Mouse (Mus musculus) hematopoietic stem cell, adult 5-6 weeks (primary cell): ENCODE data around the gene Srrm3. TPM values are rescaled to one million over a fixed set of nuclear protein-coding genes. Genes with fewer than 3 reads are reported as not detected.

Experiments used
- ATAC-seq, 2 experiments: fragments of 125-278 bp in 1 of 2; replicated peaks in 1 of 2; 2 replicates each; pipeline ENCODE4 v1.8.0; 2016 to 2017; ENCODE audit warnings: inconsistent platforms in 2 of 2, mild to moderate bottlenecking in 2 of 2, moderate number of reproducible peaks in 2 of 2, low read depth in 1 of 2, moderate TSS enrichment in 1 of 2; ENCODE audit not compliant: low FRiP score in 2 of 2, poor library complexity in 2 of 2, severe bottlenecking in 2 of 2, insufficient read depth in 1 of 2, low TSS enrichment in 1 of 2
- total RNA-seq: library from RNA; stranded (forward); fragments of 172-1452, 232-1000 nt; gene quantifications from 2 replicates; pipeline ENCODE4 v1.2.3, GENCODE M21; 2017

Gene Srrm3
- total RNA-seq, 1 experiment from 2014 or later: not detected

DNA sequence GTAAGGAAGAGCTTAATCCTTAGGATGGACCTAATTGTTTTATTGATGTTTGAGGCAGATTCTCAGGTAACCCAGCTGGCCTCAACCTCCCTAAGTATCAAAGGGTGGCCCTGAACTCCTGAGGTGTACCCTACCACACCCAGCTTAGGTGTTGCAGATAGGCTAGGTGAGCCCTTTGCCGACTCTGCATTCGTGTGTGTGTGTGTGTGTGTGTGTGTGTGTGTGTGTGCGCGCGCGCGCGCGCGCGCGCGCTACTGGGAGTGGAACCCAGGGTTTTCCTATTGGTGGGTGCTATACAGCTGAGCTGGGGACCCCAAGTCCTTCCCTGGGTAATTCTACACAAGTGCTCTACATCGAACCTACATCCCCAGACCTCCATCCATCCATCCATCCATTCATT is 44.8 kb downstream of the Srrm3 start:
- ATAC-seq: no peak

DNA sequence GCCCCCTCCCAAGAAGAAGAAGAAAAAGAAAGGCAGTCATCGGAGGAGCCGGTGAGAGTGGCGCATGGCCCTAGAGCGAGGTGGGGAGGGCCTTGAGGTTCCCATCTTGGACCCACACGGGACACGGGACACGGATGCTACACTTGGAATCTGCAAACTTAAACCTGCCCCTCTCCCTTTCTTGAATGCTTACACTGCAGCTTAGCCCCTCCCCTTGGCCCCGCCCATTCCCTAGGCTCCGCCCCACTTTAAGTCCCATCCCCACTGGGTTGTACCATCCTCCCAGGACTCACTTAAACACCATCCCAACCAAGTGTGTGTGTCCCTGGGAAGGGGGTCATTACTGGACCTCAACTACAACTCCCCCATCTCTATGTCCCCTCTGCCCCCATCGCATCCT is 45.7 kb downstream of the Srrm3 start:
- ATAC-seq: no peak

DNA sequence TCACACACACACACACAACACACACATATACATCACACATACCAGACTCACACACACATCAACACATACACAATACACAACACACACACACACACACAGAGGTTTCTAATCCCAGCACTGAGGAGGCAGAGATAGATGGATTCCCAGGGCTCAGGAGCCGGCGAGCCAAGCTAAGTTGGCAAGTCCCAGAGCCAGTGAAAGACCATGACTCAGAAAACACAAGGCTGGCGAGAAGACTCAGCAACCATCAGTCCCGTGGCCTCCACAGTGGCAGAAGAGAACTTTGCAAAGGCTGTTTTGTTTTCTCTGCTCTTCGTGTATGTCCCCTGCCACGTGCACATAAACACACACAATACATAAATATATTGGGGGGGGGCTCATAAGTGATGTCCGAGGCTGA is 47.0 kb downstream of the Srrm3 start:
- ATAC-seq: no peak

DNA sequence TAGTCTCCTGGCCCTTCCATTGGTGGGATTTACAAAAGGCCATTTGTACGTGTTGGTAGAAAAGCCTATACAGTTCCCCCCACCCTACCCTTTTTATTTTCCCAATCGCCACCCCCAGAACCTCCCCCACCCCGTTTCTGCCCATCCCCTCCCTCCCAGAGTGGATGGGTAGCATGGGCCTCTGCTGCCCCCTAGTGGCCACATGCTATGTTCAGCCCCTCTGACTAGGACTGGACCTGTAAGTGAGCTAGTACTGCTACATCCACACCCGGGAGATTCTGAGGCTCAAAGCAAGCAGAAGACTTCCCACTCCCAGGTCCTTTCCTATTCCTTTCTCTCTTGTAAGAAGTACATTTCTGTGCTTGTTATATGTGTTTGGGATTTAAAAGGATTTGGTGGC is 48.5 kb downstream of the Srrm3 start:
- peak; percentile 60 to 61; a peak in 3 of 4 replicates for ATAC-seq

DNA sequence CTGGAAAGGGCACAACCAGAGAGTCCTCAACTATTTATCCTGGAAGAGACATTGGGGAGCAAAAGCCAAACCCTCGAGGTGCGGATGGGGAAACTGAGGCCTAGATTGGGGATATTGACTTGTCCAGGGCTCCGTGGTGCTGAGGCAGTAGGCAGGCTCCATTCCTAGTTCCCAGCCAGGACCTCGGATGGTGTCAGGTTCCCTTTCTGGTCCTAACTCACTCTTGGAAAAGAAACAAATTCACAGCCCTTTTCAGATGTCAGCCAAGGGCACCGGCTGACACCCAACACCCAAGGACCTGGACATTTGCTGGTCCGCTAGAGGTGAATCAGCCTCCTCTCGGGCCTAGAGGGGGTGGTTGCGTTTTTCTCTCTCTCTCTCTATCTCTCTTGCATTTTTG is 60.0 kb downstream of the Srrm3 start:
- ATAC-seq: no peak

DNA sequence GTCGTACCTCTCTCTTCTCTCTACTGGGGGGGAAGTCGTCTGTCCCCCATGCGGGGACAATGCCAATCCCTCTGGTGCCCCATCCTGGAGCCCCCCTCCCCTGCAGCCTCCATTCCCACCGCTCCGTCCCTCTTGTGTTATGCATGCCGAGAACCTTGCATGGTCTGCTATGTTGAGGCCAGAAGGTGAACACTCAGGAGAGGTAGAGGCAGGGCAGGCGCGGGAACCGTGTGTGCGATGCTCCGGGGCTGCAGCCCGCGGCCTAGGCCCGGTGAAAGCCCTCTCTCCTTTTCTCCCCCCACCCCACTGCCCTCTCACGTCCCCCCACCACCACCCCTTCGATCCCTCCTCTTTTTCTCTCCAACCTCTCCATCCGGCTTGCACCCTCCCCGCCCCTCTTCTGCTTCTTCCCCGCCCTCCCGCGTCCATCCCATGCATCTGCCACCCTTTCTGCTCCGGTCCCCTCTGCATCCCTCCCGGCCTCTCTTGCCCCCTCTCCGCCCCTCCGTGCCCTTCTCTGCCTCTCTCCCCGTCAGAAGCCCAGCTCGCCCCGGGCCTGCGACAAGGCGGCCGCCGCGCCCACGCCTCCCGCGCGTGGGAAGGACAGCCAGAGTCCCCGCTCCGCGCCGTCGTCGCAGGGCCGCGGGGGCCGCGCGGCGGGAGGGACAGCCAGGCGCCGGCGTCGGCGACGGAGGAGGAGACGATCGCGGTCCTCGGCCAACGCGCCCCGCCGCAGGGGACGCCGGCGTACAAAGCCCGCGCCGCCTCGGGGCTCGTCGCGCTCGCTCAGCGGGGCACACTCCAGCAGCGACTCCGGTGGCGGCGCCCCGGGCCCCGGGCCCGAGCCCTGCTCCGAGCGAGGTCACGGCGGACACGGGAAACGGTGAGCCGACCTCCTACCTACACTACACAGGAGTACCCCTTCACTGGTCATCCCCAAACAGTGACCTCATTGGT is 61.2 kb downstream of the Srrm3 start:
- ATAC-seq: no peak

GRCm38 (mm10) chr5:135868653-135869052 is 62.0 kb downstream of the Srrm3 start:
- ATAC-seq: no peak

DNA sequence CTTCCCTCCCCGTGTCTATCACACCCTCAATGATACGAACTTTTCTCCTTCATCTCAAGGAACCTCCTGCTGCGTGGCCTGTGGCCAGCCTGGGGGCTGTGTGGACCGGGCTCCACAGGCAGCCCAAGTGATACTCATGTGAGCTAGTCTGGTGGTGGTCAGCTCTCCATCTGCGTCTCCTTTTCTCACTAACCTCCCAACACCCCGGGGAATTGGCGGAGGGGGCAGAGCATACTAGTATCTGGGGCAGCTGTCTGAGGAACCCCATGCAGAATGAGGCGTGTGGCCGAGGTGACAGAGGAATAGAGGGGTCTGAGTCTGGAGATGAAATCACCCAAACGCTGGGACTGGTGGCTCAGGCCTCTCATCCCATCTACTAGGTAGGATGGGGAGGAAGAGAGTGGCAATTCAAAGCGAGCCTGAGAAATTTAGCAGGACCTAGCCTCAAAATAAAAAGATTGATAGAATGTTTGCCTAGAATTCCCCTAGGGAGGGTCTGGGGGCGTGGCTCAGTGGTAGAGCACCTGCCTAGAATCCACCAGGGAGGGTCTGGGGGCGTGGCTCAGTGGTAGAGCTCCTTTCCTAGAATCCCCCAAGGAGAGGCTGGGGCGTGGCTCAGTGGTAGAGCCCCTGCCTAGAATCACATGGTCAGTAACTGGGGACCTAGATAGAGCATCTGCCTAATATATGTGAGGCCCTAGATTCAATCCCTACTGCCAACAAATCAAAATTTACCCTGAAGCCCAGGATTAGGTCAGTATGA is 63.2 kb downstream of the Srrm3 start:
- ATAC-seq: no peak

- ATAC-seq: no peak
Observed at GRCm38 (mm10) chr5:135870505-135870904, 63.8 kb downstream of the Srrm3 start.

DNA sequence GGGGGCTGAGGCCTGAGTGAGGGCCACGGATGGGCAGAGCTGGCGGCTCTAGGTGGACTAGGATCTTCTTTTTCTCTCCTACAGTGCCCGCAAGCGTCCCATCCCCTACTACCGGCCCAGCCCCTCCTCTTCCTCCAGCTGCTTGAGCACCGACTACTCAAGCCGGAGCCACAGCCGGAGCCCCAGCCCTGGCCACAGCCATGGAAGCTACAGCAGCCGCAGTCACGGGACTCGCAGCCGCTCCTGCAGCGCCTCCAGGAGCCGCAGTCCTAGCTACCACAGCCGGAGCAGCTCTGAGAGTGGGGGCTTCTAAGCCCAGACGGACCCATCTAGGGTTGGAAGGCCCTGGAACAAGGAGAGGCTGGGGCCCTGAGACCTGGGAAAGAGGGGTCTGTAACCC is 66.3 kb downstream of the Srrm3 start:
- ATAC-seq: peak; percentile 30 to 63; a peak in 2 of 4 replicates

GRCm38 (mm10) chr5:135873753-135874152 is 67.1 kb downstream of the Srrm3 start:
- ATAC-seq: no peak

- ATAC-seq: peak in 1 of 2 experiments; percentile 46; a peak in 1 of 4 replicates
Observed at GRCm38 (mm10) chr5:135877180-135877579, 70.5 kb downstream of the Srrm3 start.

DNA sequence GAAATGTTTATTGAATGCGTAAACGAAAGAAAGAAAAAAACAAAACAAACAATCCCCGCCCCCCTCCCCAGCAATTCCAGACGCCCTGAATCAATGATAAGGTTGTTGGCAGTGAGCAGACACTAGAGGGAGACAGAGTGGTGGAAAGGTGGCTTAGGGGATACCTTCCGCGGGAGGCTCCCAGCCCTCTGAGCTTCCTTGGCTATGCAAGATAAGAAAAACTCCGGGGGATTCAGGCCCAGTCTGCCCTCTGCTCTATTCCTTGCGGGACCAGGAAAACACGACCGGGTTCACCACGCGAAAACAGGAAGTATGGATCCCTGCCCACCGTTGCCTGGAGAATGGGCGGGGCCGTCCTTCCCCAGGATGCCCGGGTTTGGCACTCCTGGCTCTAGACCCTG is 71.1 kb downstream of the Srrm3 start:
- peak; percentile 42 to 46; a peak in 2 of 4 replicates for ATAC-seq

DNA sequence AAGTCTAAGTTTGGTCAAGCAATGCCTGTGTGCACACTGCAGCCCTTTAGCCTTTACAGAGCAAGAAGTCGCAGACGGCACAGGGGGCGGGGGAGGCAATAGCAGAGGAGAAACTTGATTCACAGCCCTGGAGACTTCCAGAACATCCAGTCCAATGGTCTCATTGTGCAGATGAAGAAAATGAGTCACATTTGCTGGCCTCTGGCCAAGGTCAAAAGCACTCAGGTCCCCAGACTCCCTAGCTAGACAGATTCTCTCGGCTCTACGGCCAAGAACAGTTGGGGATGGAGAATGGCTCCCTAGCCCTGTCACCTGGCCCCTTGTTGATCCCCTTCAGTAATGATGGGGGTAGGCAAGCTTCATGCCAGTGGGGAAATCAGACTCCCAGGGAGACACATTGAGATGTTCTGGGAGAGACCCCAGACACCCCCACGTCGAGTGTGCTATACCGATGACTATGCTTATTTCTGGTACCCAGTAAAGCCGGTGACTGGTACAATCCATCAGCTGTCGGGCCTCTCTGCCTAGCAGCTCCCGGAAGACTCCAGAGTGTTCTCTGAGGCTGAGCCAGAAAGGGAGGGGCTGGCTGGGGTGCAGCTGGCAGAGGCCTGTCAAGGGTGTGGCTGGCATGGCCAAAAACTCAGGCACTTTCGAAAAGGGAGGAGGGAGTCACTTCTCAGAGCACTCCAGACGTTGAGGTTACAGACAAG is 72.9 kb downstream of the Srrm3 start:
- peak; percentile 85 to 91 for ATAC-seq

DNA sequence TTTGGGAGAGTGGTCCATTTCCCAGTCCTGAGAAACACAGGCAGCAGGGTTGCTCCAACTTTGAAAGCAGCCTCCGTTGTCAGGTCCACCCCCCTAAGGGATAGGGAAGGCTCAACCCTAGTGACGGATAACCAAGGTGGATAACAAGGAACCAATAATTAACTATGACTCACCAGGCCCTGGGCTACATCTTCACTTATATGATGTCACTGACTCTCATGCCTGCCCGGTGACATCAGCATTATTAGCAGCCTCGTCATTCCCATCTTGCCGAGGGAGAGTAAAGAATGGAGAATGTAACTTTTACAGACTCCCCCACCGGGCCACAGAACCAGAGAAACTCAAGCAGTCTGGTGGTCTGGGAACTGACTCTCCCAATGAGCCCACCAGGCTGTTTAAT is 78.0 kb downstream of the Srrm3 start:
- ATAC-seq: no peak

DNA sequence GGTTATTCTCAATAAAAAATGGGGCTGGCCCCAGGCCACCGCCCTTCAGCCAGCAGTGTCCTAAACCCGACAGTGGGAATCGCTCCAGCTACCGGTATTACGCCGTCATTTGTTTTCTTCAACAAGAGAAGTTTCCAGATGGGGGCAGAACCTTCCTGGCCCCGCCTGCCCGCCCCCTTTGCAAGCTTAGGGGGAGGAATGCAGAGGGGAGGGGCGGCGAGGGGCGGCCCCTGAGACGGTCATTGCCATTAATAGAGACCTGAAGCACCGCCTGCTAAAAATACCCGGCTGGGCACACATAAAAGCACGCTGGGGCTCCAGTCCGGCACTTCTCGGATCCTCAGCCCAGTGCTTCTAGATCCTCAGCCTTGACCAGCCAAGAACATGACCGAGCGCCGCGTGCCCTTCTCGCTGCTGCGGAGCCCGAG is 81.0 kb downstream of the Srrm3 start, which contains the start of gene Hspb1:
Hspb1 (plus strand) TSS at position 245 of the 428 bp plus-strand sequence.
- ATAC-seq: peak in 1 of 2 experiments; percentile 36; a peak in 2 of 4 replicates

GRCm38 (mm10) chr5:135888405-135889215 is 81.9 kb downstream of the Srrm3 start:
- no peak for ATAC-seq
